Mouse (Mus musculus) layer of hippocampus, postnatal 36 days (tissue): ENCODE data around the gene Prelid3b. TPM values are rescaled to one million over a fixed set of nuclear protein-coding genes. Genes with fewer than 3 reads are reported as not detected.

ENCODE experiments used
- DNase-seq, 2 experiments: peaks; one replicate each; pipeline ENCODE4 v3.0.0; 2022
- total RNA-seq, 2 experiments: library from RNA; stranded (reverse); gene quantifications; 2 replicates each; pipeline ENCODE4 v1.2.3; 2021

Prelid3b gene
- total RNA-seq, 2 experiments from 2014 or later, result 40.8 to 43.6 TPM

GRCm38 (mm10) chr2:174426856-174427255, 46.0 kb downstream of the Prelid3b start:
- DNase-seq, result no peak

GRCm38 (mm10) chr2:174424301-174425085, 48.4 kb downstream of the Prelid3b start:
- DNase-seq, result no peak

- no peak for DNase-seq
These were observed 51.8 kb downstream of the Prelid3b start for GRCm38 (mm10) chr2:174421107-174421506.

GRCm38 (mm10) chr2:174415731-174416310, 57.1 kb downstream of the Prelid3b start, which contains the start of gene Nelfcd:
Nelfcd (plus strand) TSS chr2:174415804.
- DNase-seq, result peak; percentile 90 to 91

Other genes starting within 250 kb of the Prelid3b start
- 1,000 to 10,000 TPM; 1,740 to 1,859 TPM for gene Gnas, start 188.8 kb downstream of the Prelid3b start, total RNA-seq
- gene Gm20721, start 126.4 kb downstream of the Prelid3b start, total RNA-seq, result 1 to 10 TPM; 1.7 to 2.7 TPM
- 10 to 100 TPM; 46.4 to 53.5 TPM for gene Nelfcd, start 57.3 kb downstream of the Prelid3b start, total RNA-seq
- 10 to 100 TPM; 27.5 to 29.7 TPM for gene Ctsz, start 34.0 kb downstream of the Prelid3b start, total RNA-seq
- not detected for gene Tubb1, start 22.4 kb downstream of the Prelid3b start, total RNA-seq
- gene Atp5e, start 9.0 kb downstream of the Prelid3b start, total RNA-seq, result 100 to 1,000 TPM; 287 to 328 TPM
- gene Zfp831, start 170.5 kb upstream of the Prelid3b start, total RNA-seq, result 10 to 100 TPM; 22.1 to 22.7 TPM